Mouse (Mus musculus) splenic B cell, adult 2 months (primary cell): ENCODE data around the gene Eif3k.

ENCODE experiments used
- DNase-seq: peaks from one replicate; pipeline ENCODE4 v3.0.0-alpha.2; 2011; ENCODE audit warnings: low read depth, low spot score
- H3K27me3 ChIP-seq: 2 replicates; pipeline ENCODE4 v1.6.1; 2012; ENCODE audit warnings: mild to moderate bottlenecking, low read length, moderate library complexity, mixed read lengths; ENCODE audit not compliant: control insufficient read depth, poor library complexity, insufficient read depth, severe bottlenecking
- H3K36me3 ChIP-seq: 2 replicates; pipeline ENCODE4 v1.6.1; 2012; ENCODE audit warnings: mild to moderate bottlenecking, low read length, moderate library complexity, mixed read lengths; ENCODE audit not compliant: control insufficient read depth, poor library complexity, insufficient read depth, severe bottlenecking

The Eif3k gene

GRCm38 (mm10) chr7:28925317-28925716, 56.3 kb downstream of the Eif3k start:
- H3K36me3 ChIP-seq, result no peaks in the 10 kb centered on the region
- DNase-seq, result no peak
- no peaks in the 10 kb centered on the region for H3K27me3 ChIP-seq

GRCm38 (mm10) chr7:28924802-28925201, 56.9 kb downstream of the Eif3k start:
- no peaks in the 10 kb centered on the region for H3K36me3 ChIP-seq
- no peak for DNase-seq
- no peaks in the 10 kb centered on the region for H3K27me3 ChIP-seq

- no peak for DNase-seq
- Histone ChIP-seq H3K27me3 (no peaks in the 10 kb centered on the region), H3K36me3 (no peaks in the 10 kb centered on the region)
Measured at GRCm38 (mm10) chr7:28923865-28924291, 57.8 kb downstream of the Eif3k start.

GRCm38 (mm10) chr7:28922606-28923005, 59.1 kb downstream of the Eif3k start:
- no peaks in the 10 kb centered on the region; the same call in none of the 2 replicates for H3K36me3 ChIP-seq

GRCm38 (mm10) chr7:28921722-28922465, 59.8 kb downstream of the Eif3k start:
- DNase-seq, result no peak
- H3K36me3 ChIP-seq, result peaks cover 2% of the 10 kb centered on the region
- no peaks in the 10 kb centered on the region for H3K27me3 ChIP-seq

More at GRCm38 (mm10) chr7:28922606-28923005, 59.1 kb downstream of the Eif3k start:
- no peaks in the 10 kb centered on the region for H3K27me3 ChIP-seq
- no peak for DNase-seq
